Mouse (Mus musculus): ENCODE data around the gene Jhy. TPM values are rescaled to one million over a fixed set of nuclear protein-coding genes. Genes with fewer than 3 reads are reported as not detected.

The Jhy gene
- polyA plus RNA-seq, 1 experiment, result not detected

GRCm38 (mm10) chr9:40874961-40875360 lies 89.0 kb downstream of the Jhy start:
- no peak for TF ChIP-seq CTCF (IDR thresholded peaks at IDR 0.05; ENCODE audit: insufficient read depth, low read depth, low read length)
- no peak for TF ChIP-seq POLR2A (IDR thresholded peaks at IDR 0.05; ENCODE audit: insufficient read depth, low read depth, low read length)
- Histone ChIP-seq H3K27ac (ENCODE audit: insufficient read depth, low read depth, low read length) (no peak overlapping the region), H3K4me1 (ENCODE audit: control insufficient read depth, insufficient read depth, low read length) (peaks cover 6% of the 10 kb centered on the region), H3K4me3 (ENCODE audit: insufficient read depth, low read depth, low read length) (no peak overlapping the region)
- 4% methylated on average over 4 of the region's 4 CpGs for WGBS

- TF ChIP-seq POLR2A (IDR thresholded peaks at IDR 0.05; ENCODE audit: insufficient read depth, low read depth, low read length), result no peak
- TF ChIP-seq CTCF (IDR thresholded peaks at IDR 0.05; ENCODE audit: insufficient read depth, low read depth, low read length), result no peak
- H3K4me3 ChIP-seq (ENCODE audit: insufficient read depth, low read depth, low read length), result no peak within 1 kb of the TSS
- no peak within 1 kb of the TSS for H3K27ac ChIP-seq (ENCODE audit: insufficient read depth, low read depth, low read length)
- WGBS, result 5% methylated on average over 32 of the region's 32 CpGs
- H3K4me1 ChIP-seq (ENCODE audit: control insufficient read depth, insufficient read depth, low read length), result peaks cover 6% of the 10 kb centered on the region
These were observed 90.1 kb downstream of the Jhy start, which contains the start of gene Bsx for GRCm38 (mm10) chr9:40873556-40874470. Gene Bsx (plus strand): TSS chr9:40874127.

- Histone ChIP-seq H3K27ac (ENCODE audit: insufficient read depth, low read depth, low read length) (no peak overlapping the region), H3K4me3 (ENCODE audit: insufficient read depth, low read depth, low read length) (no peak overlapping the region), H3K4me1 (ENCODE audit: control insufficient read depth, insufficient read depth, low read length) (no peaks in the 10 kb centered on the region)
- TF ChIP-seq CTCF (IDR thresholded peaks at IDR 0.05; ENCODE audit: insufficient read depth, low read depth, low read length), result no peak
- no peak for TF ChIP-seq POLR2A (IDR thresholded peaks at IDR 0.05; ENCODE audit: insufficient read depth, low read depth, low read length)
- 5% methylated on average over 8 of the region's 8 CpGs for WGBS
These were observed 91.8 kb downstream of the Jhy start for GRCm38 (mm10) chr9:40872156-40872478.

GRCm38 (mm10) chr9:40871369-40872155 lies 92.4 kb downstream of the Jhy start:
- Histone ChIP-seq H3K4me1 (ENCODE audit: control insufficient read depth, insufficient read depth, low read length) (no peaks in the 10 kb centered on the region), H3K4me3 (ENCODE audit: insufficient read depth, low read depth, low read length) (no peak overlapping the region), H3K27ac (ENCODE audit: insufficient read depth, low read depth, low read length) (no peak overlapping the region)
- WGBS, result 3% methylated on average over 34 of the region's 34 CpGs
- no peak for TF ChIP-seq POLR2A (IDR thresholded peaks at IDR 0.05; ENCODE audit: insufficient read depth, low read depth, low read length)
- TF ChIP-seq CTCF (IDR thresholded peaks at IDR 0.05; ENCODE audit: insufficient read depth, low read depth, low read length), result no peak

- no peak for TF ChIP-seq CTCF (IDR thresholded peaks at IDR 0.05; ENCODE audit: insufficient read depth, low read depth, low read length)
- TF ChIP-seq POLR2A (IDR thresholded peaks at IDR 0.05; ENCODE audit: insufficient read depth, low read depth, low read length), result no peak
- no peaks in the 10 kb centered on the region for H3K4me1 ChIP-seq (ENCODE audit: control insufficient read depth, insufficient read depth, low read length)
- no peak overlapping the region for H3K4me3 ChIP-seq (ENCODE audit: insufficient read depth, low read depth, low read length)
- H3K27ac ChIP-seq (ENCODE audit: insufficient read depth, low read depth, low read length), result no peak overlapping the region
- 83% methylated on average over 5 of the region's 5 CpGs for WGBS
These were observed 93.6 kb downstream of the Jhy start for GRCm38 (mm10) chr9:40870331-40870730.

GRCm38 (mm10) chr9:40859196-40859595 lies 104.7 kb downstream of the Jhy start:
- H3K27ac ChIP-seq (ENCODE audit: insufficient read depth, low read depth, low read length), result no peak overlapping the region
- peaks cover 2% of the 10 kb centered on the region; the same call in 1 of the 2 replicates for H3K4me1 ChIP-seq (ENCODE audit: control insufficient read depth, insufficient read depth, low read length)
- WGBS, result 18% methylated on average over 9 of the region's 9 CpGs
- H3K4me3 ChIP-seq (ENCODE audit: insufficient read depth, low read depth, low read length), result no peak overlapping the region
- TF ChIP-seq POLR2A (IDR thresholded peaks at IDR 0.05; ENCODE audit: insufficient read depth, low read depth, low read length) (no peak), CTCF (IDR thresholded peaks at IDR 0.05; ENCODE audit: insufficient read depth, low read depth, low read length) (no peak)

- Histone ChIP-seq H3K4me1 (ENCODE audit: control insufficient read depth, insufficient read depth, low read length) (peaks cover 2% of the 10 kb centered on the region; the same call in 1 of the 2 replicates), H3K4me3 (ENCODE audit: insufficient read depth, low read depth, low read length) (peak overlapping the region; percentile 31), H3K27ac (ENCODE audit: insufficient read depth, low read depth, low read length) (no peak overlapping the region)
- TF ChIP-seq CTCF (IDR thresholded peaks at IDR 0.05; ENCODE audit: insufficient read depth, low read depth, low read length) (no peak), POLR2A (IDR thresholded peaks at IDR 0.05; ENCODE audit: insufficient read depth, low read depth, low read length) (no peak)
- 2% methylated on average over 21 of the region's 21 CpGs for WGBS
These were observed 105.3 kb downstream of the Jhy start for GRCm38 (mm10) chr9:40858461-40859160.

- H3K27ac ChIP-seq (ENCODE audit: insufficient read depth, low read depth, low read length), result no peak overlapping the region
- no peak overlapping the region for H3K4me3 ChIP-seq (ENCODE audit: insufficient read depth, low read depth, low read length)
- H3K4me1 ChIP-seq (ENCODE audit: control insufficient read depth, insufficient read depth, low read length), result no peaks in the 10 kb centered on the region
- no peak for TF ChIP-seq CTCF (IDR thresholded peaks at IDR 0.05; ENCODE audit: insufficient read depth, low read depth, low read length)
- TF ChIP-seq POLR2A (IDR thresholded peaks at IDR 0.05; ENCODE audit: insufficient read depth, low read depth, low read length), result no peak
- 38% methylated on average over 2 of the region's 2 CpGs for WGBS
These were observed 112.4 kb downstream of the Jhy start for GRCm38 (mm10) chr9:40851515-40851914.

Other genes starting within 250 kb of the Jhy start
- gene Hspa8, start 163.1 kb downstream of the Jhy start, polyA plus RNA-seq (2012; ENCODE audit: insufficient read depth, insufficient read length, low replicate concordance, missing spikeins), result 1,623 and 1,837 TPM in 2 replicates
- gene Bsx, start 90.0 kb downstream of the Jhy start, polyA plus RNA-seq (2012; ENCODE audit: insufficient read depth, insufficient read length, low replicate concordance, missing spikeins), result not detected in 2 replicates
- gene Crtam, start 40.5 kb upstream of the Jhy start, polyA plus RNA-seq (2012; ENCODE audit: insufficient read depth, insufficient read length, low replicate concordance, missing spikeins), result not detected in 2 replicates
- not detected in 2 replicates for gene Ubash3b, start 197.6 kb upstream of the Jhy start, polyA plus RNA-seq (2012; ENCODE audit: insufficient read depth, insufficient read length, low replicate concordance, missing spikeins)

All from olfactory bulb, adult 2 months (tissue).